Mouse (Mus musculus): ENCODE results near the gene Il19.

- no peak for TF ChIP-seq ZC3H11A (IDR thresholded peaks at IDR 0.05; ENCODE audit: borderline replicate concordance, low read depth, low read length)
- TF ChIP-seq HCFC1 (IDR thresholded peaks at IDR 0.05; ENCODE audit: borderline replicate concordance, insufficient read depth, low read length), result no peak
- TF ChIP-seq MAFK (IDR thresholded peaks at IDR 0.05; ENCODE audit: insufficient read depth, low read depth, low read length), result no peak
- no peak for TF ChIP-seq CHD2 (IDR thresholded peaks at IDR 0.05; ENCODE audit: low read depth, low read length)
These were observed 46.4 kb downstream of the Il19 start for GRCm38 (mm10) chr1:130893329-130894040.
